Mouse (Mus musculus) embryo, embryonic 11 days (tissue): ENCODE results near the gene Zfp239.

Source experiments
- DNase-seq: peaks from one replicate; pipeline ENCODE4 v3.0.0-alpha.2; 2015

Zfp239 gene

GRCm38 (mm10) chr6:117907301-117907978 is 45.5 kb downstream of the Zfp239 start:
- DNase-seq, result peak; percentile 96

DNA sequence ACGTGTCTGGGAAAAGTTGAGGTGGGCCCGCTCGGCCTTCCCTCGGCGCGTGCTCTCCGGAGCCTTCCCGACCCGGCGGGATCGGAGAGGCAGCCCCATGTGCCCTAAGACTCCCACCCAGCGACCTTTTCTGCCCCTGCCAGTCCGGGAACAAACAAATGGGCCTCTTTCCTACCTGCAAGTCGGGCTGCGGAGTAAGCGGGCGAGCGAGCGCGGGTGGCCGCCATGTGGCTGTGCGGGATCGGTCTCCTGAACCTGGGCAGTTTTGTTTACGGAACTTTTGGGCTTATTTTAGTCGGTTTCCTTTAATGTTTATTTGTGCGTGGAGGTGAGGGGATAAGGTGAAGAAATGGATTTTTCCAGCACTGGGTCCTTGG is 46.1 kb downstream of the Zfp239 start:
- no peak for DNase-seq

GRCm38 (mm10) chr6:117908424-117908900 is 46.6 kb downstream of the Zfp239 start:
- DNase-seq, result peak; percentile 40

DNA sequence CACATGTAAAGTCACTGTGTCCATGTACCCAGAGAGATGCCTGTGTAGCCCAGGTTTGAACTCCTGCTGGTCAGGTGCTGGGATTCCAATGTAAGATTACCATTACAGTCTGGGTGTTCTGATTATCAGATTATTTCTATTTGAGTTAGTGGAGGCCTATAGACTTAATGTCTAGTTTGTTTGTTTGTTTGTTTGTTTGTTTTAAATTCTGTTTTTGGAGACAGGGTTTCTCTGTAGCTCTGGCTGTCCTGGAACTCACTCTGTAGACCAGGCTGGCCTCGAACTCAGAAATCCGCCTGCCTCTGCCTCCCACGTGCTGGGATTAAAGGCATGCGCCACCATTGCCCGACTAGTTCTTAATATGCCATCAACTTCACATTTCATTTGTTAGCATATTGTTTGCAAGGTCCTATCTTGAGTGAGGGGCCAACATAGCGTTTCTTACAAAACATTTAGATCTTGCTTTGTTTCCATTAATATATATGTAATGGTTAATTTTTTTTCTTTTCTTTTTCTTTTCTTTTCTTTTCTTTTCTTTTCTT is 48.3 kb downstream of the Zfp239 start:
- DNase-seq, result no peak

GRCm38 (mm10) chr6:117914541-117914940 is 52.6 kb downstream of the Zfp239 start:
- DNase-seq, result no peak

DNA sequence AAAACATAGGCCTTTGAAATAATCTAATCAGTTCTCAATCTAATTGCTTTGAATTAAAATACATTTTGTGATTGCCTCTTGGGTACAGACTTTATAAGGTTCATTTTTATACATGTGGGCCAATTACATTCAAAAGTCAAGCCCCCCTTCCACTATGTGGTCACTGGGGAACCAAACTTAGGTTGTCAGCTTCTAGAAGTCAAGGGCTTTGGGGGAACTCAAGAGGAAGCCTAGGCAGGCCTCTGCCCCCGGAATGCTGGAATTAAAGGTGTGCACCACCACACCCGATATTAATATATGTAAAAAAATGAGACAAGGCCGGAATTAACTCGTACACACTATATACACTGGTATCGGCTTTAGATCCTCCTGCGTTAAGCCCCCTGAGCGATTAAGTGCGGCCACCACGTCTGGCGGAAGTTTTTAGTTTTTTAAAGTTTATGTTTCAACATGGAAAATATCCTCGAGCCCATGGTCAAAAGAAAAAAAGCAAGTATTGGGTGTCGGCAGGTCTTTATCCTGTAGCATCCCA is 54.4 kb downstream of the Zfp239 start:
- DNase-seq, result no peak

DNA sequence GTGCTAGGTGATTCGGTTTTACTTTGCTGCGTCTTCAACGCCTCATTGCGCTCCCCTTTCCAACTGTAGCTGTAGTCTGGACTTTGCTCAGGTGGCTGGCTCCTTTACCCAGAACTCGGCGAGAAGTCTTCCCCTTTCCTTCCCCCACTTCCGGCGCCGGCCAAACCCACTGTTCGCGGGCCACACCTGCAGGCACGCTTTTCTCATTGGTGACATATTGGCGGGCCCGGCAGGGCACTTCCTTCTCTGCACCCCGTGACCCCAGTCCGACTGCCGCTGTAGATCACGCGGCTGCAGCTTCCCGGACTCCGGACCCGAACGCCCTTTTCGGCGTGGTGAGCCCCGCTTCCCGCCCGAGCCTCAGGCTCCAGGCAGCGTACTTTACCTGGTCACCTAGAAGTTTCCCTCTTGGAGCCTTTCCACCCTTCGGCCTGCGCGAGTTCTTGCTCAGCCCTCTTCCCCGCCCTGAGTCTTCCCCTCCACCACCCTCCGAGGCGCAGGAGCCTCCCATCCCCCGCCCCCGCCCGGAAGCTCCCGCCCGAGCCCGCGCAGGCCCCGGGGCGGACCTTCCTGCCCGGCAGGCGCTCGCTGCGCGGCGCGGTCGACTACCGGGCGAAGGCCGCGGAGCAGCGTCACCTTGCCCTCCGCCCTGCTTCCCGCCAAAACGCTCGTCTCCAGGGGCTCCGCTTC is 55.0 kb downstream of the Zfp239 start:
- DNase-seq, result peak; percentile 91

DNA sequence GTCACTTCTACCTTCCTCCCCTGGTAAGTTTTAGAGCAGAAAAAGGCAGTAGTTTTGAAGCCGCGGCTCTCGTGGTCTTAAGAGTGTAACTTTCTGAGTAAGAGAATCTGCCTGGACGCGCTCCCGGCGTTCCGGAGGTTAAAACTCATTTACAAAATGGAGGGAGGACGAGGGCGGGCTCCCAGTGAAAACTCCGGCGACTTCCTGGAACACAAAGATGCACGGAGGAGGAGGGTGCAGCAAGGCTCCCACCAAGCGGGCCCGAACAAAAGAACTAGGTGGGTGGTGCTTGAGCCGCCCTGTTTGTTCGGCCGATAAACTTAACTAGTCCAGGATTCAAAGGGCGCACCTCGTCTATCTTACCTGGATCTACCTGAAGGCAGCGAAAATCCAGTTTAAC is 55.7 kb downstream of the Zfp239 start:
- DNase-seq, result peak; percentile 82

DNA sequence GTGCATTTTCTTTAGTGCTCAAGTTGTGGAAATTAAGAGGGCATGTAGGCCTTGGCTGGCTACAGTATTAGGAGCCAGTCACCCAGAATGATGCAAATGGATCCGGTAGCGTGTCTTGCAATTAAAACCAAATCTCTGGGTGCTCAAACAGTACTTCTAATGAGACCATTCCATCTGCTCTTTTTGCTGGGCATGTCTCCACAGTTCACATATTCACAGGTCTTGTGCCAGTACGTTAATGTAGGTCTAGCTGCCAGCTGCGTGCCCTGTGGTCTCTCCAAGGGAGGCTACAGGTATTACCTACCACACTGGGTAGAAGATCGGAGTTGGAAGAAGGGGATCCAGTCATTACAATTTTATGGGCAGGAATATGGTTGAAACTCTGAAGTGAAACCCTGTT is 56.1 kb downstream of the Zfp239 start:
- DNase-seq, result no peak

DNA sequence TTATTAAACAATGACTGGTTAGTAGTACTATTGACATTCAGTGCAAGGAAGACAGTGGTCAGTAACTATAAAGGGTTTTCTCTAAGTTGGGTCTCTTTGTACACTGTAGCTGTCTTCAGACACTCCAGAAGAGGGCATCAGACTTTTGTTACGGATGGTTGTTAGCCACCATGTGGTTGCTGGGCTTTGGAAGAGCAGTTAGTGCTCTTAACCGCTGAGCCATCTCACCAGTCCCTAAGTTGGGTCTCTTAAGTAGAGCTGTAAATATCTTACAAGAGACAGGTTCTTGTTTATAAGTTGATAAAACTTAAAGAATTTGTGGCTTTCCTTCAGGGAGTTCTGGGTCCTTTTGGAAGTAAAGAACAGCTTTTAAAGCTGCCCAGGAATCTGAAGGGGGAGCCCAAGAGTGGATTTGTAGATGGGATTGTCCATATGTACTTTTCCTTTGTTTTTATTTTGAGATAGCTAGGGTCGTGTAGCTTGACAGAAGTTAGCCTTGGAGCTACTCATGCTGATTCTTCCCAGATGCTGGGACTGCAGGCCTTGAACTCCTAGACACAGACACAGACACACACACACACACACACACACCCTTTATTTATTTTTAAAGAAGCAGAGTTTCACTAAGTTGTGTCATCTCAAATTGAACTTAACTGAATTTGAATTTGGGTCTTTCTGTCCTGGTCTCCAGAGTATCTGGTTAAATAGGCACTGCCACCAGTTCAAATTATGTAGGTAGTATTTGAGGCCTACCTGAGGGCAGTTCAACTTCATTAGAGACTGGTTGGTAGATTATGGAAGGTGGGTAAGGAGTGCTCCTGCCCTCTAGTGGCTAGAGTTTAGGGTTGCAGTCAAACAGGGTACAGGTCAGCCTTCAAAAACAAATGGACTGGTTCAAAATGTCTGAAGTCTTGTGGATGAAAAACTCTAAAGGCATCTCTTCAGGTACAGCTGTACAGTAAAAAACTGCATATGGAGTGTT is 59.0 kb downstream of the Zfp239 start:
- DNase-seq, result peak; percentile 64

- no peak for DNase-seq
Measured at GRCm38 (mm10) chr6:117922041-117922440, 60.1 kb downstream of the Zfp239 start.
